Comparison of ENCODE assay signal across 30 mouse cellular contexts in genomic region chr3:26608531-26608930, GRCm38 (mm10). TPM values are rescaled to one million over a fixed set of nuclear protein-coding genes. Genes with fewer than 3 reads are reported as not detected.
"Had no signal": no experiment of that assay in that cellular context is flagged by ENCODE, and none has a peak within 500 bp of the region (broad histone marks: within the 10 kb centered on the region; RNA-seq: fewer than 3 reads in every experiment).

No protein-coding gene starts in this region.

- H3K9ac ChIP-seq: embryonic facial prominence, embryonic 12.5 days; embryonic facial prominence, embryonic 13.5 days; embryonic facial prominence, embryonic 15.5 days; forebrain, embryonic 12.5 days; forebrain, embryonic 13.5 days; forebrain, embryonic 15.5 days; forebrain, postnatal 0 days had no signal

- H3K9me3 ChIP-seq: embryonic facial prominence, embryonic 10.5 days; embryonic facial prominence, embryonic 12.5 days; embryonic facial prominence, embryonic 13.5 days; embryonic facial prominence, embryonic 15.5 days; forebrain, embryonic 10.5 days; forebrain, embryonic 12.5 days; forebrain, embryonic 13.5 days; forebrain, embryonic 15.5 days had no signal

- H3K36me3 ChIP-seq: embryonic facial prominence, embryonic 10.5 days; embryonic facial prominence, embryonic 12.5 days; embryonic facial prominence, embryonic 13.5 days; embryonic facial prominence, embryonic 15.5 days; forebrain, embryonic 10.5 days; forebrain, embryonic 12.5 days; forebrain, embryonic 15.5 days had no signal

- DNase-seq: cerebellum, adult 9-11 months; cerebellum, postnatal 10 days; cerebellum, postnatal 14 days; cerebellum, postnatal 25 days; cerebellum, postnatal 36 days; embryo, embryonic 11 days; forebrain, postnatal 0 days; gastrocnemius, adult 2 months; gastrocnemius, postnatal 10 days; gastrocnemius, postnatal 14 days; gastrocnemius, postnatal 25 days; gastrocnemius, postnatal 36 days; heart, adult 11 months; heart, adult 18-20 months; heart, adult 2 months had no signal

- H3K4me1 ChIP-seq: embryonic facial prominence, embryonic 10.5 days; embryonic facial prominence, embryonic 12.5 days; embryonic facial prominence, embryonic 13.5 days; embryonic facial prominence, embryonic 15.5 days; forebrain, embryonic 10.5 days; forebrain, embryonic 12.5 days; forebrain, embryonic 13.5 days; forebrain, embryonic 15.5 days had no signal

- H3K4me3 ChIP-seq: embryonic facial prominence, embryonic 10.5 days; embryonic facial prominence, embryonic 12.5 days; embryonic facial prominence, embryonic 13.5 days; embryonic facial prominence, embryonic 15.5 days; erythroblast, embryonic 14.5 days; forebrain, embryonic 10.5 days; forebrain, embryonic 12.5 days; forebrain, embryonic 13.5 days; forebrain, embryonic 15.5 days; gastrocnemius, adult 2 months; heart, adult 2 months had no signal

- H3K27ac ChIP-seq: embryonic facial prominence, embryonic 10.5 days; embryonic facial prominence, embryonic 12.5 days; embryonic facial prominence, embryonic 13.5 days; embryonic facial prominence, embryonic 15.5 days; forebrain, embryonic 10.5 days; forebrain, embryonic 12.5 days; forebrain, embryonic 13.5 days; forebrain, embryonic 15.5 days; gastrocnemius, adult 2 months; heart, adult 2 months had no signal

RNA-seq across cellular contexts. Expression of gene Spata16, which starts 28.9 kb away (rescaled TPM):
- total RNA-seq: common myeloid progenitor, adult 5-6 weeks; forebrain, postnatal 0 days; gastrocnemius, adult 18-20 months; gastrocnemius, adult 2 months; gastrocnemius, adult 8-10 months; gastrocnemius, postnatal 10 days; gastrocnemius, postnatal 14 days; gastrocnemius, postnatal 25 days; gastrocnemius, postnatal 36 days; gastrocnemius, postnatal 4 days; granulocyte monocyte progenitor cell, adult 5-6 weeks; heart, adult 18-20 months; heart, adult 2 months; heart, adult 8-10 months had no signal
